Mouse (Mus musculus) adrenal gland, adult (tissue): ENCODE measurements around the gene Cxcl12.

Source experiments
- DNase-seq, 2 experiments: peaks; one replicate each; pipeline ENCODE4 v3.0.0; 2022 to 2023; ENCODE audit warnings: low spot score in 1 of 2; ENCODE audit not compliant: inconsistent age in 2 of 2

Cxcl12 gene

DNA sequence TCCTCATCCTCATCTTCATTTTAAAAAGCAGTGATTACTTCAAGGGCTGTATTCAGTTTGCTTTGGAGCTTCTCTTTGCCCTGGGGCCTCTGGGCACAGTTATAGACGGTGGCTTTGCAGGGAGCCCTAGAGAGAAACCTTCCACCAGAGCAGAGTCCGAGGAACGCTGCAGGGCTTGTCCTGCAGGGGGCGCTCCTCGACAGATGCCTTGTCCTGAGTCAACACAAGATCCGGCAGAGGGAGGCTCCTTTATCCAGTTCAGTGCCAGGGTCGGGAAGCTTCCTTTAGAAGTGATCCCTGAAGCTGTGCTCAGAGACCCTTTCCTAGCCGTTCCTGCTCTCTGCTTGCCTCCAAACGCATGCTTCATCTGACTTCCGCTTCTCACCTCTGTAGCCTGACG lies 5.5 kb downstream of the Cxcl12 start:
- DNase-seq, result peak; percentile 71 to 90

DNA sequence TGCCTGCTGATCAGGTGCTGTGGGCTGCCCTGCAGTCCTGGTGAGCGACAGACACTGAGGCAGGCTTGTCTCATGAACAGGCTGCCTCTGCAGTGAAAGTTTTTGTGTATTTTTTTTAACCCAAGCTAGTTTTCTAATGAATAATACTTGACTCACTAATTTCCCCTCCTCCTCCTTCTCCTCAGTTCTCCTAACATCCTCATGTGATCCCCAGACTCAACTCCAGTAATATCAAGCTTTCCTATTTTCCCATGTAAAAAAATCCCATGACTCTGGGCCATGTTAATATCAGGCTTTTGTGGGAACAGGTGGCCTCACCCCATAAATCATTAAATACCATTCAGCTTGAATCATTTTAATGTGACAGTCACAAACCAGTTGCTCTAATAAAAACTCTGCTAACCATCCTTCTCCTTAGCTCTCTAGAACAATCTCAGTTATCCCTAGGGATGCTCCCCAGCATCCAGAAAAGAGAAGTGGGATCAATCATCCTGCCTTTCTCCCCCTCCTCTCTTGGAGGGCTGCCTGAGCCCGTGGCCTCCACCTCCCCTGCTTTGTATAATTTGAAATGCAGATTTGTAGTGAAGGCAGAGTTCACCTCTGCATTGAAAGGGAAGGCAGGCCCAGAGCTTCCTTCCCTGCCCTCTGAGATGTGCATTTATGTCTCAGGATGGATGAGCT lies 6.9 kb downstream of the Cxcl12 start:
- no peak for DNase-seq

DNA sequence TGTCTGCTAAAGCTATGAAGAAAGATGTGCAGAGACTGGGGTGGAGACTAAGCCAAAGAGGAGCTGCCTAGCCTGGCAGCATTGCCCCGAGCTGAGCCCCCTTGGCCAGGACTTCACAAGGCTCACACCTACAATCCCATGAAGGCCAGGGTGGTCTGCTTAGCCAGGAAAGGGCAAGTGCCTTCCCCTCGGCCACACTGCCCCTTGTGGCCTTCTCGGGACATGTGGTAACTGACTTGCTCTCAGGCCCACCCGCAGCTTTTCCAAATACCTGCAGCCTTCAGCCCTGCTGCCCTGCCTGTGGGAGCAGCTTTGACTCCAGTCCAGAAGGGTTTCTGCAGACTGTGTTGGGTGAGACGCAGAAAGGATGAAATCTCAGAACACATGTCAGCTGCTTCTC lies 8.1 kb downstream of the Cxcl12 start:
- no peak for DNase-seq

DNA sequence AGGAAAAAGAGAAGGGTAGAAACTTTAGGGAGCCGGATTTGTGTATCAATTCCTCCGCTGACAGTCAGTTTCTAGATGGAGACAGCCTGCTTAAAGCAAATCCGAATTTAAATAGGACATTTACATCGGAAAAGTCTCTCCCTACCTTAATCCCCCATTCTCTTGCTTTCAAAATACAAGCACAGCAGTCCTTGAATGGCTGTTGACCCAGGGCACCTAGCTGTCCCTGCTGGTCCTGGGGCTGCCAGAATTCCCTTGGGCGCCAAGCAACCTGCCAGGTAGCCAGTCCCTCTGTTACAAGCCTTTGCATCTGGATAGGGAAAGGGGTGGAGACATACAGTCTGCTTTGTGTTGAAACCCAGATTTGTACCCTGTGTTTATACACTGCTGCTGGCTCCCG lies 12.0 kb downstream of the Cxcl12 start:
- no peak for DNase-seq

DNA sequence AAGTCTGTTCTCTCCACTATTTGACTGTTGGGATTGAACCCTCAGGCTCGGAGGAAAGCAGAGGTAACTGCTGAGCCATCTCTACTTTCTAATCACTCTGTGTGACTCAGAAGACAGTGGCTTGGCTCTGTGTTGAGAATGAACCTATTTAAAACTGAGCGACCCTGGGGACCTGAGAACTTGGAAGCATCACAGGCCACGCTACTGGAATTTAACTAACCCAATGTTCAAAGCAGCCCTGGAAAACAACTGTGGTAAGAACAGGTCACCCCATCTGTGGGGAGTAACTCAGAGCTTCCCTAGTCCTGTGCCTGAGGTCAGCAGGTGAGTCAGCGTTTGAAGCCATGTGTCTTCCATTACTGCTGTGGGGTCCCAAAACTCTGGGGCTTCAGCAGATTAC lies 17.0 kb downstream of the Cxcl12 start:
- DNase-seq, result no peak

DNA sequence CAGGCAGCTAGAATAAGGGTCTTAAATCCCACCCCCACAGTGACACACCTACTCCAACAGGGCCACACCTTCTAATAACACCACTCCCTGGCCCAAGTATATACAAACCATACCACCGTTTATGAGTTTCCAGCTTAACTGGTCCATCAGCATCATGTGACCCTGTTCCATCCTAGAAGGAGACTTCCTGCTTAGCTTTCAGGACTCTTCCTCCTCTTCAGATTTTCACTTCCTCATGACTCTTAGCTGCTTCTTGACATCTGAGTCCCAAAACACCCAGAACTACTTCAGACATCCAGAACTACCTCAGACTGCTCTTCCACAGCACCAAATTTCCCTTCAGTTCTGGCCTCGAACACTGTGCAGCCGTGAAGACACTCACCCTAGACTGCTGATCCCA lies 22.1 kb downstream of the Cxcl12 start:
- no peak for DNase-seq

DNA sequence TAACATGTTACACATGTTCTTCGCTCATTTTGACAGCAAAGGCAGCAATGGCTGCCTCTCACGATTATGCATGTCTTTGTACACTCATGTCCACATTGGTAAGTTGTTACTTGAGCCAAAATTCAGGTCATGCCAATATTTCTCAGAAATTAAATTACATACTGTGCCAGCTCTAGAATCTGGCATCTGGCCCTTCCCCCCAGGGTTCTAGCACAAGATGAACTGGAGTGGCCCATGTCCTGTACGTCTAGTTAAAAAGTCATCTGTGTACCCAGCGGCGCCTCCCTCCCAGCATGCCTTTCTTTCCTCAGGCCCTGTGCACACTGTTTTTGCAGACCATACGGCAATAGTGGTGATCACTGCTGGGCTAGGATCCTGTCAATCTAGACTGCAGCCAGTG lies 23.4 kb downstream of the Cxcl12 start:
- DNase-seq, result no peak

DNA sequence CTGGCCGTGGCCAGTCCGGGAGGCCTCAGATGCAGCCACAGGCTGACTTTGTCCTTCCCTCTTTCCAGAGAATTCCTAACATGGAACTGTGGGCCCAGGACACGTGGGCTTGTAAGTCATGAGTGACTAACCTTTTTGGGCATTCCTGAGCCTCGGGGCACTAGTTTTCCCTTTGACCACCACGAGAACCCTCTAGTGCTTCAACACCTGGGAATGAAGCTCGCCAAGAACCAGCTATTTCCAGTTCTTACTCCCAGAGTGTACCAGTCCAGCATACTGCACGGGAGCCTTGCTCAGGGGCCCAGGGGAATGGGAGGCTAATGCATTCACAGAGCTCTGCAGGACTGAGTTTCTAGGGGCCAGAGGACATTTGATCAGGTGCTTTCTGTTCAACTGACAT lies 24.3 kb downstream of the Cxcl12 start:
- no peak for DNase-seq

DNA sequence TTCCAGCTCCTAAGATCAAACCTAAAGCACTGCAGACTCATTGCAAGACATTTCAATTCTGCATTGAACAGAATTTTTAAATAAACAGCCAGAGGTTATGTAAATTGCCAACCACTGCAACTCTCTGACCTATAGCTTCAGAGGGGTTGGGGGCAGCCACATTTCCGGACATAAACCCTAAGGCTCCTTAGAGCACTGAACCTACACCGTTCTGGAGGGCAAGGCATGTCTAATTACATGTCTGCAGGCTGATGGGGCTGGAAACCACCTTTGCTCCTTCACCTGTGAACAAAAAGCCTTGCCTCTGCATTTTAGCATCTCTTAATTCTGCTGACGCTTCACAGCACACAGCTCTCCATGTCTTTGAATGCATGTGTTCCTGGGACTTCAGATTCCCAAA lies 26.9 kb downstream of the Cxcl12 start:
- no peak for DNase-seq

DNA sequence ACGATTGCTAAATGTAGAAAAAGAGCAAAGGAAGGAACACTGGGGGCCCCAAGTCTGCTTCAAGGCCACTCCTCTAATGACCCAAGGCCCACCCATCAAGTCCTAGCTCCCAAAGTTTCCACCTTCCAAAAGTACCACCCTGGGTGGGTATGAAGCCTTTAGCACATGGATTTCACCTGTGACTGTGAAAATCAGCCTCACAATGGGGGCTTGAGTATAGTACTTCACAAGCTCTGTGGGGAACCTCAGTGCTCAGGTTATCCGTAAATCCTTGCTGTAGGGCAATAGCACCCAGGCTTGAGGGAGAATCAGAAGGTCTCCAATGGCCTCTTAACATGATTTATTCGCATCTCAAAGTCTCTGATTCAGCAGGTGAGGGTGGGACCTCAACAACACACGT lies 30.5 kb downstream of the Cxcl12 start:
- no peak for DNase-seq

DNA sequence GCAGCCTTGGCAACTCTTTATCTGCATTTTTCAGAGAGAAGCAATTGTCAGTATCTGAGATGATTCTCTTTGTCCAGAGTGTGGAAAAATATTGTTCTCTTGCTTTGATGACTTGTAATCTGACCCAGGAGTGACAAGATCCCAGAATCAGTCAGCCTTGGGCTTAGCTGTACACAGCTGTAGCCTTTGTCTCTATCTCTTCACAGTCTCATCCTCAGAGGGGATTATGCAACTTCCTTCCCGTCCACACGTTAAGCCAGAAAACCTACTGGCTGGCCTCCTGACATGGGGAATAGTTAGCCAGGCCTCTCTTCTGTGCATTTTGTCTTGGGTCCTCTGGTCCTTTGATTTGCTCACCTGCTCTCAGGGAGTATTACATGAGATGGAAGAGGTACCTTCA lies 31.4 kb downstream of the Cxcl12 start:
- no peak for DNase-seq

DNA sequence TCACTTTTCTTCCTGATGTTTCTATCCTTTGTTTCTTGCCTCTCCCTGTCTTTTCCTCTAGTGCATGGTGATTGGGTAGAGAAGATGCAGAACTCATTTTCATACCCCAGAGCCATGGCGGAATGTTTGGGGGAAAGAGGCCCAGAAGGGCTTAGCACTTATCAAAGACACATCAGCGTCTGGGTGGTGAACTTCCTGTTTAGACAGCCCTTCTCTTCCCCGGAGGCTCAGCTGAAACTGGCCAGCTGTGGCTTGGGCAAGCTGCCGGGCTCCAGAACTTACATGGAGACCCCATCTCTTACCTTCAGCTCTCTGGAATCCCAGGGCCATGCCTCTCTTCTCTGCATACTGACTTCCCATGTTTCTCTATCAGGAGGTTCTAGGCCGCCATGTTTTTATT lies 32.6 kb downstream of the Cxcl12 start:
- DNase-seq, result no peak

DNA sequence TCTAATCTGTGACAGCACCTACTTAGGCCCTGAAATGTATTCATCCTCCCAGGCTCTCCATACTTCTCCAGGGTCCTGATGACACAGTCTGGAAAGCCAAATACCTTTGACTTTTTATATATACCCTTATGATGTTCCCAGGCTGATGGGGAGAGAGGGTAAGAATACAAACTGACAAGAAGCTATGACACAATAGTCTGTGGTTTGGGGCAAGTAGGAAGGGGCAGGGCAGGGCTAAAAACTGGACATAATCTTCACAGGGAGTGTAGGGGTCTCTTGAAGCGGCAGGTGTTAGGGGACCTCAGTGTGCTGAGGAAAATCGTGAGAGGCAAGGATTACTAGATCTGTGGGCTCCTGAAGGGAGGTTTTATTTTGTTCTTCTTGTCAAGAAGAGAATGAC lies 33.1 kb downstream of the Cxcl12 start:
- no peak for DNase-seq

DNA sequence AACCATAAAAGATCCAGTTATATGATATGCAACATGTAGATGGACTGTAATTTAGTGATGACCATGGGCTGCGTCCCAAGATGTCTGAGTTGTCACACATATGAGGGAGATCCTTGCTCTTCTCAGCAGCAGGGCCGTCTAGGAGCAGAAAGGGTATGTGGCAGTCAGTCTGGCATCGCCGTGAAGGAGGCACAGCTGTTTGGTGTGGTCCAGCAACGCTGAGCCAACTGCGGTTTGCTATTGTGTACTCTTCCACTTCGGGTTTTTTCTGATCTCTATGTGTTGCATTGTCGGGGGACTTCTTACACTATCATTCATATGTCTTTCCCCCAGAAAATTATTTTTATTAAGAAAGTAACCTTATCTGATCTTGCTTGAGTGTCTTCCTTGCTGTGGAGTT lies 33.5 kb downstream of the Cxcl12 start:
- no peak for DNase-seq

DNA sequence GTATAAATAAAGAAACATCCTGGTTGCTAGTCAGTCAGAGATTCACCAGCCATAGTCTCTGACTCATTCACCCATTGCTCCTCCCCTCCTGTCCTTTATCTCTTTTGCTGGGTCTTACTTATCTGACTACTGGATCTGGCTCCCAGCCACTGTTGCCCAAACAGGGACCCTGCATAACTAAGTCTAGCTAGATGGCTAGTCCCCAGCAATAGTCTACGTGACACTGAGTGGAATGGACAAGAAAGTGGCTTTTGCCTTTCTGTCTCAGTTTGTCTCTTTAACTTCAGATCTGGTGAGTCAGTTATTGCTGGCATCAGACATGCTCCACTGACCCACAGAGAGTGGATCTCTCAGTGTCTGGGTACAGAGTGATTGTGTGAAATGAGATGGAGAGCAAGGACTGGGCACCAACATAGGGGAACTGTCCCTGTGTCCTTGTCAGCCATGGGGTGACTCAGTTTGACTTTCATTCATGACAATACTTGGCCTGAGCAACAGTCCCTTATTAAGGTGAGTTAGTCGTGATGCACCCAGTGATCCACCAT lies 34.6 kb downstream of the Cxcl12 start:
- DNase-seq, result peak; percentile 17 to 57

DNA sequence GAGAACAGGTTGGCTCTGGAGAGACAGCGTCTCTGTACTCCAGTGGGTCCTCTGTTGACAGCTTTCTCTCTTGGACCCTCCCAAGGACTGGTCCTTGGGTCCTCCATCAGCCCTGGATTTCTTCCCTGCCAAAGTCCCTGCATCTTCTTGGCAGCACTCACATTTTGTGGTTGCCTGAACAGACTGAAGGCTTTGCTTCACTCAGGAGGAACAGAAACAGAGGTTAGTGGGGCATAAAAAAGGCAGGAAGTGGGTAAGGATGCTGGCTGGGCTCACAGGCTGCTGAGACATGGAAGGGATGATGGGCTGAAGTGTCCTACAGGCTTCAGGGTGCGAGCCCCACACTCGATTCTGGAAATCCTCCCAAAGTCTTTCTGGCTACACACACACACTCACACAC lies 35.8 kb downstream of the Cxcl12 start:
- no peak for DNase-seq

DNA sequence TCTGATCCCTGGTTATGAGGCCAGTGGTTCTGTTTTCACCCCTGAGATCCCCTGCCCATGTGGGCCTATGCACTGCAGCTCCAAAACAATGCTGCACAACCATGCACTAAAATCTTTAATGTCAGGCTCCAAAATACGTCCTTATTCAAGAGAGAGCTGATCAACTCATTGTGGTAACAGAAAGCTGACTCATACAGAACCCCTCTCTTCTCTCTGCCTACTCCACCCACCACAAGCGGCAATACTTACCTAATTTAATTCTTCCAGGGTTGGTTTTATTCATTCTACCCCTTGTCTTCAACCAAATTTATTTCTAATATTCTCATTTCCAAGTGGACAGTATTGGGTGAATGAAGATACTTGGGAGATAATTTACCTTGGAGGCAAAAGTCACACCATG lies 38.5 kb downstream of the Cxcl12 start:
- DNase-seq, result no peak

DNA sequence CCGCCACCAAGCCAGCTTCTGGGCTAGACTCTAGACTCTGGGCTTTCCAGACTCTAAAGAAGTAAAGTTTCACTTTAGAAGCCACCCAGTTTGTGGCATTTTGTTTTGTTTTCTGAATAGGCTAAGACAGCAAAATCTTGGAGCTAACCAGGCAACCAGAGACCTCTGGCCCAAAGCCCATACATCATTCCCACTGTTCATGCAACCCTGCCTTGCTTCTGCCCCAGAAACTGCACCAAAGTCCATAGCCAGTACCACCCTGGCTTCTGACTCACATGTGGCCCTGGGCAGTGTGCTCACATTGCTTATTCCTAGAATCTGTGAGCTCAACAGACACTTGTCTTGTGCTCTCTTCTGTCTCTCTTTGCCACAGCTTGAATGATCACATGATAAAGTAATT lies 39.0 kb downstream of the Cxcl12 start:
- DNase-seq, result peak in 1 of 2 experiments; percentile 72

DNA sequence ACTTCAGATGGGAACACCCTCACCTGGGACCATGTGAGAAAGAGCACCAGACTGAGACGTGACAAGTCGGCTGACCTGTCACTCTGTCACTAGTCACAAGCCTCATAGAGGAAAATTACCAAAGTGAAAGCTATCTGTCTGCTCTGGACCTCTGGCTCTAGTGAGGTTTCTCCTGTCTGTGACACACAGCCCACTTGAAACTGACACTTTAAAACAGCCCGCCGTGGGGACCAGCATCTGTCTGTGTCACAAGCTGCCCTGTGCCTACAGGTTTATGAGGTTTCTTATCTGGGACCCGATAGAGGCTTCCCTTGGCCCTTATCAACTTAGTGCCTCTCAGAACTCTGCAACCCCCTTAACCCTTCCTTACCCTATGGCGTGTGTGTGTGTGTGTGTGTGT lies 41.8 kb downstream of the Cxcl12 start:
- DNase-seq, result no peak

DNA sequence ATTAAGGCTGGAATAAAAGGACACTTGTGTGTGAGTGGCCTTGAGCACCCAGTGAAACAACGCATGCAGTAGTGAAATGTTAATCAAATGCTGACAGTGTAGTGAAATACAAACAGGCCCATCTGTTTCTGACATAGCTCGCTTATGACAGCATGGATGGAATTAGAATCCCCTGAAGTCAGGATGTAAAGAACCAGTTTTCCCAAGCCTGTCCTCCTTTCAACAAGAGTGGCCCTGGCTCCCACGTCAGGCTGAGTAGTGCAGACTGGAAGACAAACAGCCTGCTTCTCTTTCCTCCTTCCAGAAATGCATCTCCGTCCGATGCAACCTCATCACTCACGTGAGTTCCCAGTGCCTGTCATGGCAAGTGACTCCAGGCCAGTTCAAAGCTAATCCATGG lies 42.2 kb downstream of the Cxcl12 start:
- no peak for DNase-seq

DNA sequence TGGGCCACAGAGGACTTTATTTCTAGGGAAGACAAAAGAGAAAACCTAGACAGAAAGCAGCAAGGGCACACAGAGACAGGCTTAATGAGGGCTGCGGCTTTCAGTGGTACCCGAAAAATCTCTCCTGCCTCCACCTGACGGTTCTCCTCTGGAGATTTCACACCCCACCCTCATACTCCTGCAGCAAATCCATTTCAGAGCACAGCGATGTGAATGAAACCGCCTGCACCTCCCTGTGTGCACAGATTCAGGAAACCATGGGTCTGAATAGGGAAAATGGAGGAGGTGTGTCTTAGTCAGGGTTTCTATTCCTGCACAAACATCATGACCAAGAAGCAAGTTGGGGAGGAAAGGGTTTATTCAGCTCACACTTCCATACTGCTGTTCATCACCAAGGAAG lies 46.2 kb downstream of the Cxcl12 start:
- DNase-seq, result no peak

DNA sequence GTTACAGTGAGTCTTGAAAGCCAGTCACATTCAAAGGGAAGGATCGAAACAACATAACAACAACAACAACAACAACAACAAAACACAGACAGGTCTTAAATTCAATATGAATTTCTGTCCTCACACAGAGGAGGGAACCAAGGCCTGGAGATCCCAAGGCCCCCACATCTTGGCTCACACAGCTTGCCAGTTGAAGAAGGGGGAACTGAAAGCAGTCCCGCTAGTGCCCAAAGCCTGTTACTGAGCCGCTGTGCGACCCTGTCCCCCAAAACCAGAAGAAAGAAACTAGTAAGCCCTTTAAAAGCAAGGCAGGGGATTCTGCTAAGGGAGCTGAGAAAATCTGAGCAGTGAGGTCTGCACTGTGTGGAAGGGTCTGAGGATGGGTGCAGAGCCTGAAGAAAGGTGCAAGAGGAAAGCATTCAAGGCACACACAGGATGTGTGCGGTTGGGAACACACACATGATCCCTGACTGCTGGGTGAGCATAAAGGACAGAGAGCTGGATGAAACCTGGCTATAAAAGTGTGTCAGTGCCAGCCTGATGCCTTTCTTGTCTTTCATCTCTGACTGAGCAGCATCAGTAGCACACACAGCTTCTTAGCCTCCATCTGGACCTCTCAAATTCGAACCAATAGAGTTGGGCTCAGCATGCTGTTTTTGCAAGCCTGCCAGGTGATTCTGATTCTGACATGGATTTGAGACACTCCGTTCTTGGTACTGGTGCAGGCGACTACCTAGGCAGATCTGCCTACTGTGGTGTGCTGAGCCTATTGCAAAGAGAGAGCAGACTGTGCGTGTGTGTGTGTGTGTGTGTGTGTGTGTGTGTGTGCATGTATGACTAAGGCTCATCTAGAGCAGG lies 50.3 kb downstream of the Cxcl12 start:
- DNase-seq, result no peak

DNA sequence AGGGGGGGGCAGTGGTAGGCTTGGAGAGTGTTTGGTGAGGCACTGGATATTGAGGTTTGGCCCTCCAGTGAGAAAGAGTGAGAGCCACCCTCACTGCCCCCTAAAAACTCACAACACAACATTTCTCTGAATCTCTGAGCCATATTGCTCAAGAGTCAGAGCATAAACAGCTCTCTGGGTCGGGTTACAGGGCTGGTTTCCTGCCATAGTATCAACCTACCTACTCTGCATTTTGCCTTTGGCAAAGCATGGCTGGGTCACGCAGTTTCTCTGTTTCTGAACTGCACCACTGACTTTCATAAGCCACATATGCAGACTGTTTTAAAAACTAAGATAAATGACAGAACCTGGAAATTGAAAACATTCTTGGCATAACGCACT lies 51.0 kb downstream of the Cxcl12 start:
- DNase-seq, result no peak
